In genomic region chr14:124287027-124287426, GRCm38 (mm10) we compare ENCODE assay signal across 27 mouse cellular contexts.
"Had no signal": no experiment of that assay in that cellular context is flagged by ENCODE, and none has a peak within 500 bp of the region (broad histone marks: within the 10 kb centered on the region; RNA-seq: fewer than 3 reads in every experiment).

No protein-coding gene starts in this region.

- H3K36me3 ChIP-seq: embryonic facial prominence, embryonic 10.5 days; embryonic facial prominence, embryonic 12.5 days; embryonic facial prominence, embryonic 13.5 days; embryonic facial prominence, embryonic 15.5 days; forebrain, embryonic 10.5 days; forebrain, embryonic 12.5 days; forebrain, embryonic 15.5 days had no signal

- H3K27me3 ChIP-seq: embryonic facial prominence, embryonic 12.5 days; embryonic facial prominence, embryonic 13.5 days; embryonic facial prominence, embryonic 15.5 days; forebrain, embryonic 12.5 days; forebrain, embryonic 13.5 days; forebrain, embryonic 15.5 days had no signal

- H3K4me3 ChIP-seq: embryonic facial prominence, embryonic 10.5 days; embryonic facial prominence, embryonic 12.5 days; embryonic facial prominence, embryonic 13.5 days; embryonic facial prominence, embryonic 15.5 days; erythroblast, embryonic 14.5 days; forebrain, embryonic 10.5 days; forebrain, embryonic 12.5 days; forebrain, embryonic 13.5 days; forebrain, embryonic 15.5 days; gastrocnemius, adult 2 months; heart, adult 2 months had no signal

- H3K27ac ChIP-seq: embryonic facial prominence, embryonic 10.5 days; embryonic facial prominence, embryonic 12.5 days; embryonic facial prominence, embryonic 13.5 days; embryonic facial prominence, embryonic 15.5 days; forebrain, embryonic 10.5 days; forebrain, embryonic 12.5 days; forebrain, embryonic 13.5 days; forebrain, embryonic 15.5 days; gastrocnemius, adult 2 months; heart, adult 2 months had no signal

- H3K9ac ChIP-seq: embryonic facial prominence, embryonic 12.5 days; embryonic facial prominence, embryonic 13.5 days; embryonic facial prominence, embryonic 15.5 days; forebrain, embryonic 12.5 days; forebrain, embryonic 13.5 days; forebrain, embryonic 15.5 days; forebrain, postnatal 0 days had no signal

- H3K4me2 ChIP-seq: embryonic facial prominence, embryonic 12.5 days; embryonic facial prominence, embryonic 13.5 days; embryonic facial prominence, embryonic 15.5 days; forebrain, embryonic 12.5 days; forebrain, embryonic 13.5 days; forebrain, embryonic 15.5 days had no signal

- ATAC-seq: forebrain, embryonic 13.5 days; forebrain, embryonic 14.5 days; forebrain, embryonic 15.5 days; forebrain, embryonic 16.5 days; forebrain, postnatal 0 days had no signal

- H3K9me3 ChIP-seq: embryonic facial prominence, embryonic 10.5 days; embryonic facial prominence, embryonic 12.5 days; embryonic facial prominence, embryonic 13.5 days; embryonic facial prominence, embryonic 15.5 days; forebrain, embryonic 10.5 days; forebrain, embryonic 12.5 days; forebrain, embryonic 13.5 days; forebrain, embryonic 15.5 days had no signal

- H3K4me1 ChIP-seq: embryonic facial prominence, embryonic 10.5 days; embryonic facial prominence, embryonic 12.5 days; embryonic facial prominence, embryonic 13.5 days; embryonic facial prominence, embryonic 15.5 days; forebrain, embryonic 10.5 days; forebrain, embryonic 12.5 days; forebrain, embryonic 13.5 days; forebrain, embryonic 15.5 days had no signal

- DNase-seq: cerebellum, adult 9-10 months; cerebellum, adult 9-11 months; cerebellum, postnatal 10 days; cerebellum, postnatal 14 days; cerebellum, postnatal 25 days; cerebellum, postnatal 36 days; embryo, embryonic 11 days; forebrain, postnatal 0 days; gastrocnemius, adult 2 months; gastrocnemius, postnatal 10 days; gastrocnemius, postnatal 14 days; gastrocnemius, postnatal 25 days; gastrocnemius, postnatal 36 days; heart, adult 11 months; heart, adult 18-20 months; heart, adult 2 months had no signal
